Mouse (Mus musculus) testis, adult 2 months (tissue): ENCODE results near the gene Rapsn. TPM values are rescaled to one million over a fixed set of nuclear protein-coding genes. Genes with fewer than 3 reads are reported as not detected.
"Not testable (repeated sequence)": the region's sequence is repeated elsewhere in the genome, so short reads cannot be mapped to it uniquely, and the experiment has no call there.

ENCODE experiments used
- H3K27ac ChIP-seq: fragments of 200-500 bp; 2 replicates; pipeline ENCODE4 v1.5.1; 2012; ENCODE audit warnings: low read depth, low read length; ENCODE audit not compliant: control insufficient read depth, insufficient read depth
- H3K27me3 ChIP-seq: fragments of 200-500 bp; 2 replicates; pipeline ENCODE4 v1.6.1; 2012; ENCODE audit warnings: mild to moderate bottlenecking, low read length, moderate library complexity; ENCODE audit not compliant: control insufficient read depth, insufficient read depth
- H3K36me3 ChIP-seq: fragments of 200-500 bp; 2 replicates; pipeline ENCODE4 v1.6.1; 2012; ENCODE audit warnings: mild to moderate bottlenecking, low read length; ENCODE audit not compliant: control insufficient read depth, insufficient read depth
- H3K4me1 ChIP-seq: fragments of 200-500 bp; 2 replicates; pipeline ENCODE4 v1.6.1; 2012; ENCODE audit warnings: low read length; ENCODE audit not compliant: control insufficient read depth, insufficient read depth
- H3K4me3 ChIP-seq: fragments of 200-500 bp; 2 replicates; pipeline ENCODE4 v1.5.1; 2012; ENCODE audit warnings: low read depth, mild to moderate bottlenecking, low read length, moderate library complexity, mixed read lengths; ENCODE audit not compliant: control insufficient read depth
- CTCF ChIP-seq: fragments of 200-500 bp; IDR thresholded peaks from 2 replicates; pipeline ENCODE4 v1.5.1; 2012; ENCODE audit warnings: low read depth, mild to moderate bottlenecking, inconsistent platforms, low read length, moderate library complexity; ENCODE audit not compliant: control insufficient read depth, insufficient read depth, insufficient replicate concordance
- POLR2A ChIP-seq: fragments of 200-500 bp; IDR thresholded peaks from 2 replicates; pipeline ENCODE4 v1.6.1; 2012; ENCODE audit warnings: low read depth, mild to moderate bottlenecking, inconsistent platforms, low read length, moderate library complexity; ENCODE audit not compliant: control insufficient read depth
- polyA plus RNA-seq: library from polyadenylated mRNA; depleted of rRNA; stranded (reverse); fragments of >200 nt; gene quantifications from 2 replicates; pipeline ENCODE4 v1.2.3, GENCODE M21; 2012

Rapsn gene
- polyA plus RNA-seq, 1 experiment, result 7.1 TPM

DNA sequence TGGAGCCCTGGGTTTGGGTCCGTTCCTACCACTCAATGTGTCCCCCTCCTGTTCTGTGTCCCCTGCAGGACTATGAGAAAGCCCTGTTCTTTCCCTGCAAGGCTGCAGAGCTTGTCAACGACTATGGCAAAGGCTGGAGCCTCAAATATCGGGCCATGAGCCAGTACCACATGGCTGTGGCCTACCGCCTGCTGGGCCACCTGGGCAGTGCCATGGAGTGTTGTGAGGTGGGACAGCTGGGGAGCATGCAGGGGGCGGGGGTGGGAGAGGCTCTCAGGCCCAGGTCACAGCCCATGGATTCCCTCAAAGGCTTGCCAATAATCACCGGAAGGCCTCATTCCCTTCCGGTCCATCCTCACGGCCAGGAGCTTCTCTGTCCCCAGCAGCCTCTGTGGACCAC lies 6.4 kb downstream of the Rapsn start:
- Histone ChIP-seq H3K36me3 (no peaks in the 10 kb centered on the region), H3K27ac (no peak overlapping the region), H3K4me1 (peaks cover 15% of the 10 kb centered on the region), H3K4me3 (no peak overlapping the region), H3K27me3 (no peaks in the 10 kb centered on the region)
- TF ChIP-seq CTCF, result no peak
- TF ChIP-seq POLR2A, result no peak

DNA sequence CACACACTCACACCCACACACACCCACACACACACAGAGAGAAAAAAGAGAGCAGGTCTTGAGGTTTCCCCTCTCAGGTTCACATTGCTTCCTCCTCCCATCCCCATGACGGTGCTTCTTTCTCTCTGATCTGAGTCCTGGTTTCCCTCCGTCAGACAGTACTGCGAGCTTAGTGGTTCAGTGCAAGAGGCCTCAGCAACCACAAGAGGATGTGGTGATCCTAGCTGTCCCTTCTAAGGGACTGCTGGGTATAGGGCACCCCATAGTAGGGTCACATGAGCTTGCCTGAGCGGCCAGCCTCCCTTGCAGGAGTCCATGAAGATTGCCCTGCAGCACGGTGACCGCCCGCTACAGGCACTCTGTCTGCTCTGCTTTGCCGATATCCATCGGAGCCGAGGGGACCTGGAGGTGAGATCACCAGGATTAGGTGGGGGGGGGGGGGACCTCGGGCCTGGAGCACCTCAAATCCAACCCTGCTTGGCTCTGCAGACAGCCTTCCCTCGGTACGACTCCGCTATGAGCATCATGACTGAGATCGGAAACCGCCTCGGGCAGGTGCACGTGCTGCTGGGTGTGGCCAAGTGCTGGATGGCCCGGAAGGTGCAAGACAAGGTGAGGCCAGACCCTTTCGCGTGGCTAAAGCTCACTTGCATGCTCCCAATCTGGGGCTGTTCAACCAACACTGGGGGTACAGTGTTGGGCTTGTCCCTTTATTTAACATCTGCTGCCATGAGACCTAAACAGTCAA lies 7.4 kb downstream of the Rapsn start:
- no peaks in the 10 kb centered on the region for H3K36me3 ChIP-seq
- no peak overlapping the region for H3K27ac ChIP-seq
- TF ChIP-seq POLR2A, result 0 out of 2 replicates have a peak, but pooled peaks have one; percentile 14
- TF ChIP-seq CTCF, result no peak
- no peaks in the 10 kb centered on the region for H3K27me3 ChIP-seq
- peaks cover 15% of the 10 kb centered on the region for H3K4me1 ChIP-seq
- no peak overlapping the region for H3K4me3 ChIP-seq

DNA sequence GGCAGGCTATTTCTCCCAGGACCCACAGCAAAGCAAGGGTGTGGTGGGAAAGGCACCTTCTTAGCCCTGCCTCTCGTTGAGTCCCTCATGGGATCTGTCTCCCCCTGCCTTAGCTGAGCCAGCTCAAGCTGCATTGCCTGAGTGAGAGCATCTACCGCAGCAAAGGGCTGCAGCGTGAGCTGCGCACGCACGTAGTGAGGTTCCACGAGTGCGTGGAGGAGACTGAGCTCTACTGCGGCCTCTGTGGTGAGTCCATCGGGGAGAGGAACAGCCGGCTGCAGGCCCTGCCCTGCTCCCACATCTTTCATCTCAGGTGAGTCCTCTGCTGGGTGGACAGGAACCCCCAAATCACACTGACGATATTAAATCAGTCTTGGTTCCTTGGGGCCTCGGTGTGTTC lies 9.3 kb downstream of the Rapsn start:
- no peak overlapping the region for H3K27ac ChIP-seq
- peak overlapping the region; percentile 12 for H3K4me3 ChIP-seq
- H3K4me1 ChIP-seq, result peaks cover 15% of the 10 kb centered on the region
- no peaks in the 10 kb centered on the region for H3K36me3 ChIP-seq
- H3K27me3 ChIP-seq, result no peaks in the 10 kb centered on the region
- TF ChIP-seq CTCF (no peak), POLR2A (peak; percentile 20; the same call in 1 of the 2 replicates)

GRCm38 (mm10) chr2:91045805-91046204 lies 10.4 kb downstream of the Rapsn start:
- H3K4me3 ChIP-seq, H3K27me3 ChIP-seq, H3K36me3 ChIP-seq, H3K27ac ChIP-seq: not testable (repeated sequence)
- peaks cover 15% of the 10 kb centered on the region for H3K4me1 ChIP-seq

DNA sequence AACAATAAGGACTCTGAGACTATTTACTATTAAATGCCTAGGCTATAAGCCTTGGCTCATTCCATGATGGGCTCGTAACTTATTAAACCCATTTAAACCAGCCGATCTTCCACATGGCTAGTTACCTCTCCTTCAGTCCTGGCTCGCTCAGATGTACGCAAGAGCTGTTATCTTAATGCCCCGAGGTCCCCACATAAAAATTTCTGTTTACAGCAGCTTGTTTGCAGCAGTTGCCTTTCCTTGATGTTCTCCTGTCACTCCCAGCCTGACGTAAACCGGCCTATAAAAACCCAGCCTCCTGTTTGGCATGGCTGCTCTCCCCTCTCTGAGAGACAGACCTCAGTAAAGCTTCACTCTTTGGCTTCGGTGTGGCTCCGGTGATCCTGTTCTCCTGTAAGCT lies 11.9 kb downstream of the Rapsn start:
- no peak overlapping the region for H3K4me3 ChIP-seq
- no peak overlapping the region for H3K27ac ChIP-seq
- H3K4me1 ChIP-seq, result peaks cover 15% of the 10 kb centered on the region
- H3K27me3 ChIP-seq, result no peaks in the 10 kb centered on the region
- TF ChIP-seq CTCF, result no peak
- TF ChIP-seq POLR2A, result no peak
- no peaks in the 10 kb centered on the region for H3K36me3 ChIP-seq

DNA sequence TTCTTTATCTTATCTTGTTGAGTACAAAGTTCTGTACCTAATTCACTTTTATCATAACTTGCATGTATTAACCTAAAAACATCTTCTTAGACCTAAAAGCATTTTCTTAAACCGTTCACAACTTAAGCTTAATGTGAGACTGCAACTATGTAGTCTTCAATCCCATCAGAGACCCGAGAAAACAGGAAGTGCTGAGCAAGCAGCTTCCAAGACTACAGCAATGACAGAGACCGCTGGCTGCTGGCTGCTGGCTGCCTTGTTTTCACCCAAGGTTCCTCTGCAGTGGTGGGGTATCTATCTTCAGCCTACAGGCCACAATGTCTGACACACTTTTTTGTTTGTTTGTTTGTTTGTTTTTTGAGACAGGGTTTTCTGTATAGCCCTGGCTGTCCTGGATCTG lies 16.5 kb downstream of the Rapsn start:
- H3K27ac ChIP-seq, result no peak overlapping the region
- H3K36me3 ChIP-seq, result peaks cover 2% of the 10 kb centered on the region
- H3K4me1 ChIP-seq, result peaks cover 4% of the 10 kb centered on the region; the same call in 1 of the 2 replicates
- H3K4me3 ChIP-seq, result no peak overlapping the region; the same call in 1 of the 2 replicates
- TF ChIP-seq CTCF, result no peak
- no peak for TF ChIP-seq POLR2A
- H3K27me3 ChIP-seq, result no peaks in the 10 kb centered on the region

DNA sequence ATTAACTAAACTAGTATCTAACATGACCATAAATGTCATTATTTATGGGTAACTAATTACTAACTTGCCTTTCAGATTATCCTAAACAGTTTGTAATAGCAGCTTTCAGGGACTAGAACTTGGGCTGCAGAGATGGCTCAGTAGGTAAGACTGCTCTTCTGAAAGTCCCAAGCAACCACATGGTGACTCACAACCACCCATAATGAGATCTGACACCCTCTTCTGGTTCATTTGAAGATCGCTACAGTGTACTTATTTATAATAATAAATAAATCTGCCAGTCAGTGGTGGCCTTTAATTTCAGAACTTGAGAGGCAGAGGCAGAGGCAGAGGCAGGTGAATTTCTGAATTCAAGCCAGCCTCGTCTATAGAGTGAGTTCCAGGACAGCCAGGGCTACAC lies 17.3 kb downstream of the Rapsn start:
- Histone ChIP-seq H3K27me3 (no peaks in the 10 kb centered on the region), H3K27ac (no peak overlapping the region), H3K36me3 (peaks cover 5% of the 10 kb centered on the region), H3K4me1 (peaks cover 4% of the 10 kb centered on the region; the same call in 1 of the 2 replicates), H3K4me3 (no peak overlapping the region)
- no peak for TF ChIP-seq CTCF
- no peak for TF ChIP-seq POLR2A

- peaks cover 4% of the 10 kb centered on the region; the same call in 1 of the 2 replicates for H3K4me1 ChIP-seq
- peak overlapping the region; percentile 63; the same call in 1 of the 2 replicates for H3K27ac ChIP-seq
- no peak for TF ChIP-seq CTCF
- no peak for TF ChIP-seq POLR2A
Observed at GRCm38 (mm10) chr2:91053181-91053933, 17.9 kb downstream of the Rapsn start.

More at GRCm38 (mm10) chr2:91053181-91053933, 17.9 kb downstream of the Rapsn start:
- Histone ChIP-seq H3K27me3 (no peaks in the 10 kb centered on the region), H3K36me3 (peaks cover 6% of the 10 kb centered on the region), H3K4me3 (peak overlapping the region; percentile 79)
